Mouse (Mus musculus) cortical plate, adult 2 months (tissue): ENCODE data around the gene Nfam1. TPM values are rescaled to one million over a fixed set of nuclear protein-coding genes. Genes with fewer than 3 reads are reported as not detected.

Experiments
- H3K27ac ChIP-seq: fragments of 200-500 bp; 2 replicates; pipeline ENCODE4 v1.5.1; 2012; ENCODE audit warnings: low read length, control low read depth, inconsistent platforms; ENCODE audit not compliant: insufficient read depth
- H3K4me1 ChIP-seq: fragments of 200-500 bp; 2 replicates; pipeline ENCODE4 v1.6.1; 2011; ENCODE audit warnings: low read length; ENCODE audit not compliant: control insufficient read depth, insufficient read depth
- H3K4me3 ChIP-seq: fragments of 200-500 bp; 2 replicates; pipeline ENCODE4 v1.5.1; 2011; ENCODE audit warnings: mild to moderate bottlenecking, low read length, control low read depth; ENCODE audit not compliant: insufficient read depth
- CTCF ChIP-seq: fragments of 200-500 bp; IDR thresholded peaks from 2 replicates; pipeline ENCODE4 v1.5.1; 2011; ENCODE audit warnings: mild to moderate bottlenecking, control low read depth, low read length; ENCODE audit not compliant: insufficient read depth; ENCODE audit errors: extremely low read depth
- POLR2A ChIP-seq: fragments of 200-500 bp; IDR thresholded peaks from 2 replicates; pipeline ENCODE4 v1.6.1; 2011; ENCODE audit warnings: mild to moderate bottlenecking, low read length, control low read depth; ENCODE audit not compliant: insufficient read depth; ENCODE audit errors: extremely low read depth
- polyA plus RNA-seq: library from polyadenylated mRNA; depleted of rRNA; stranded (reverse); fragments of >200 nt; gene quantifications from 2 replicates; pipeline ENCODE4 v1.2.3, GENCODE M21; 2012

Gene Nfam1
- polyA plus RNA-seq, 1 experiment: 2.1 TPM

DNA sequence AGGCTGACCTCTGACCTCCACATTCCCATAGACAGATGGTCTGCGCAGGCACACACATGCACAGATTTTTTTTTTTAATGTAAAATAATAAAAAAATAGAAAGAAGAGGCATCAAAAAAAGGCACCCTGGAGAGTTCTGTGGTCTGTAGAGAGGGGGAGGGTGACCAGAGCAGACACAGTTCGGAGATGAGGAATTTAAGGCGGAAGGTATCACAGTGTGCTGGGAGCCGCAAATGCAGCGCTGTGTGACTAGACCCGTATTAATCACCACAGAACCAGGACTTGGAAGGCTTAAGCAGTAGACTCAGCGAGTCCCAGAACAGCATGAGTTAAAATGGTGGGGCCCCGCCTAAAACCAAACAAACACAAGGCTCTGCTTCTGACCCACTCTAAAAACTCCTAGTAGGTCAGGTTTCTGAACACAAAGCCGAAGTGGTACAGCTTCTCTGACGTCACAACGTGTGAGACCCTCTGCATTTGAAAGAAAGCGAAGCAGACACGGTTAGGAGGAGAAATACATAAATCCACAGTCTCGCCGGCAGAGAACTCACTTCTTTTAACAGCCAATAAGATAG lies 25.7 kb downstream of the Nfam1 start:
- no peak overlapping the region for H3K27ac ChIP-seq
- H3K4me3 ChIP-seq: no peak overlapping the region
- H3K4me1 ChIP-seq: peaks cover 12% of the 10 kb centered on the region
- no peak for TF ChIP-seq CTCF
- TF ChIP-seq POLR2A: no peak

- H3K4me3 ChIP-seq: no peak overlapping the region
- 0 out of 2 replicates have a peak overlapping the region, but pooled peaks have one; percentile 5 for H3K27ac ChIP-seq
- H3K4me1 ChIP-seq: peaks cover 7% of the 10 kb centered on the region
- TF ChIP-seq POLR2A (no peak), CTCF (no peak)
Measured at GRCm38 (mm10) chr15:83002665-83003548, 30.2 kb downstream of the Nfam1 start.

GRCm38 (mm10) chr15:82998811-82999221 lies 34.3 kb downstream of the Nfam1 start:
- peaks cover 7% of the 10 kb centered on the region for H3K4me1 ChIP-seq
- TF ChIP-seq CTCF (no peak), POLR2A (no peak)
- H3K27ac ChIP-seq: no peak overlapping the region
- no peak overlapping the region for H3K4me3 ChIP-seq

- H3K27ac ChIP-seq: no peak overlapping the region
- H3K4me1 ChIP-seq: no peaks in the 10 kb centered on the region; the same call in 1 of the 2 replicates
- TF ChIP-seq CTCF: no peak
- H3K4me3 ChIP-seq: no peak overlapping the region
Measured at GRCm38 (mm10) chr15:82996431-82996830, 36.7 kb downstream of the Nfam1 start.

GRCm38 (mm10) chr15:82995239-82995638 lies 37.9 kb downstream of the Nfam1 start:
- Histone ChIP-seq H3K27ac (no peak overlapping the region), H3K4me1 (no peaks in the 10 kb centered on the region; the same call in 1 of the 2 replicates), H3K4me3 (no peak overlapping the region)
- TF ChIP-seq CTCF: no peak

GRCm38 (mm10) chr15:82992911-82993310 lies 40.2 kb downstream of the Nfam1 start:
- no peaks in the 10 kb centered on the region; the same call in 1 of the 2 replicates for H3K4me1 ChIP-seq
- H3K27ac ChIP-seq: no peak overlapping the region
- TF ChIP-seq POLR2A (no peak), CTCF (no peak)
- H3K4me3 ChIP-seq: no peak overlapping the region

DNA sequence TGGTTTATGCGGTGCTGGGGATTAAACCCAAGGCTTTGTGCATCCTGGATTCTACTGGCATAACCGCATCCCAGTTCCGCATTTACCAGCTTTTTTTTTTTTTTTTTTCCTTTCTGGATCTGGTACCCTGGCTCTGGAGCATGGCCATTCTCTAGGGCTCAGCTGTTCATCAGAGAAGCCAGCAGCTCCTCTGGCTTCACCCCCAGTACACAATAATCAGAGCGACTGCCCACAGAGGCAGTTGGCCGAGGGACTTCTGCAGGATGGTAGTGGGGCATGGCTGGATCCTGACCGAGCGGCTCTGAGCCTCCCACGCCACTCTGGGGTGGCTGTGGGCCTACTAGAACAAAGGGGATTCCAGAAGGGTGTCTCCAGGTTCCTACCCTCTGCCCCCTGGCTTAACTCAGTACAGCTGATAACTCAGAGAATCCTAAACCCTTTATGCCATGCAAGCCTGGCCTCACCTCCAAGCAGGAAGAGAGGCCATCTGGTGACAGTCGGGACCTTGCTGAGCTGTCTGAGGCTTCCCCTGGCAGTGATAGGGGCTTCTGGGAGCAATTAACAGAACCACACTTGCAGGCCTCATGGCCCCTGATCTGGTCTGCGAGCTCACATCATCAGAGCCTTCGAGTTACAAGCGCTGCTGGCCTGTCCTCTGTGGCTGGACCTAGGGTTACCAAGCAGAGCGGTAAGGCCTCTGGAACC lies 40.9 kb downstream of the Nfam1 start:
- Histone ChIP-seq H3K4me3 (no peak overlapping the region), H3K4me1 (no peaks in the 10 kb centered on the region; the same call in 1 of the 2 replicates), H3K27ac (no peak overlapping the region)
- TF ChIP-seq CTCF (no peak), POLR2A (no peak)

- no peak for TF ChIP-seq CTCF
- Histone ChIP-seq H3K4me1 (no peaks in the 10 kb centered on the region; the same call in 1 of the 2 replicates), H3K4me3 (no peak overlapping the region), H3K27ac (no peak overlapping the region)
Measured at GRCm38 (mm10) chr15:82989190-82989704, 43.9 kb downstream of the Nfam1 start.

DNA sequence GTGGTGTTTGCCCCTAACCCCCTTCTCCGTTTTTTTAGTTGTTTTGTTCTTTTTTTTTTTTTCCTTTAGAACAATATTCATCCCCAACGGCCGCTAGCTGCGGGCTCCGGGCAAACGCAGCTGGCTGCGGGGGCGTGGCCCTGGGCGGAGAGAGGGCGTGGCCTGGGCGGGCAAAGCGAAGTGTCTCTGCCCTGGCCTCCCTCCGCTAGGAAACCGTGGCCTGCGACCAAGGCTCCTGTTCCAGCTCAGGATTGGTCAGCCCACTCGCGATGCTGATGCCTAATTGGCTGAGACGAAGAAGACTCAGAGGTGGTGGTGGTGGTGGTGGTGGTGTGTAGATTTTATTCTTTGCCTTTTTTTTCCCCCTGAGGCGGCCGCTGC lies 45.4 kb downstream of the Nfam1 start, which contains the start of gene Tcf20:
Gene Tcf20, minus strand, starts transcription at position 141 of the 381 bp plus-strand sequence.
- Histone ChIP-seq H3K4me1 (peaks cover 2% of the 10 kb centered on the region; the same call in 1 of the 2 replicates), H3K4me3 (peak within 1 kb of the TSS; percentile 81), H3K27ac (no peak within 1 kb of the TSS)
- TF ChIP-seq CTCF (no peak), POLR2A (no peak)
